Mouse (Mus musculus) lung, adult 2 months (tissue): Measurements from ENCODE around the gene Faim. TPM values are rescaled to one million over a fixed set of nuclear protein-coding genes. Genes with fewer than 3 reads are reported as not detected.

Source experiments
- DNase-seq: peaks from one replicate; pipeline ENCODE4 v3.0.0; 2022
- H3K4me1 ChIP-seq: fragments of 200-500 bp; 2 replicates; pipeline ENCODE4 v1.6.1; 2011; ENCODE audit warnings: low read length; ENCODE audit not compliant: control insufficient read depth, insufficient read depth
- H3K4me3 ChIP-seq: fragments of 200-500 bp; replicated peaks from 2 replicates; pipeline ENCODE3; 2011; ENCODE audit warnings: low read depth, mild to moderate bottlenecking, control low read depth, low read length; ENCODE audit errors: extremely low read depth
- CTCF ChIP-seq: fragments of 200-500 bp; IDR thresholded peaks from 2 replicates; pipeline ENCODE4 v1.5.1; 2011; ENCODE audit warnings: mild to moderate bottlenecking, low read length, control low read depth; ENCODE audit not compliant: insufficient read depth
- POLR2A ChIP-seq: fragments of 200-500 bp; IDR thresholded peaks from 2 replicates; pipeline ENCODE4 v1.6.1; 2011; ENCODE audit warnings: low read depth, mild to moderate bottlenecking, control low read depth, low read length, borderline replicate concordance; ENCODE audit errors: extremely low read depth
- WGBS: fragments of 180-500 bp; shearing (Covaris S2); methylation state at CpG from one replicate; pipeline ENCODE4 v1.1.7; 2018; 5-methylcytosine and 5-hydroxymethylcytosine counted together
- polyA plus RNA-seq: library from polyadenylated mRNA; depleted of rRNA; stranded (reverse); fragments of >200 nt; gene quantifications from 2 replicates; pipeline ENCODE4 v1.2.3, GENCODE M21; 2012; rRNA removed

Gene Faim
- polyA plus RNA-seq, 1 experiment = 6.6 TPM

- no peak for DNase-seq
- TF ChIP-seq CTCF = no peak
- TF ChIP-seq POLR2A = no peak
- H3K4me3 ChIP-seq = no peak overlapping the region
- WGBS = 72% methylated on average over 9 of the region's 9 CpGs
- H3K4me1 ChIP-seq = no peaks in the 10 kb centered on the region
Observed at GRCm38 (mm10) chr9:99041994-99042393, 55.8 kb downstream of the Faim start.

- Histone ChIP-seq H3K4me1 (no peaks in the 10 kb centered on the region), H3K4me3 (no peak overlapping the region)
- 86% methylated on average over 4 of the region's 4 CpGs for WGBS
- no peak for DNase-seq
- TF ChIP-seq CTCF (no peak), POLR2A (no peak)
Observed at GRCm38 (mm10) chr9:99042641-99043040, 56.5 kb downstream of the Faim start.

- TF ChIP-seq CTCF = no peak
- no peak for TF ChIP-seq POLR2A
- Histone ChIP-seq H3K4me1 (peaks cover 3% of the 10 kb centered on the region; the same call in 1 of the 2 replicates), H3K4me3 (no peak overlapping the region)
- WGBS = 89% methylated on average over 8 of the region's 8 CpGs
- DNase-seq = no peak
Observed at GRCm38 (mm10) chr9:99044761-99045160, 58.6 kb downstream of the Faim start.

GRCm38 (mm10) chr9:99048724-99049250 lies 62.6 kb downstream of the Faim start:
- no peak for DNase-seq
- WGBS = 36% methylated on average over 1 of the region's 1 CpGs

GRCm38 (mm10) chr9:99049760-99050159 lies 63.6 kb downstream of the Faim start:
- H3K4me1 ChIP-seq = peaks cover 3% of the 10 kb centered on the region; the same call in 1 of the 2 replicates
- DNase-seq = no peak
- TF ChIP-seq CTCF = no peak
- no peak for TF ChIP-seq POLR2A
- no peak overlapping the region for H3K4me3 ChIP-seq
- WGBS = 37% methylated on average over 6 of the region's 6 CpGs

More at GRCm38 (mm10) chr9:99048724-99049250, 62.6 kb downstream of the Faim start:
- Histone ChIP-seq H3K4me3 (no peak overlapping the region), H3K4me1 (peaks cover 3% of the 10 kb centered on the region; the same call in 1 of the 2 replicates)
- no peak for TF ChIP-seq CTCF
- no peak for TF ChIP-seq POLR2A

Other genes starting within 250 kb of the Faim start
- not detected in 2 replicates for gene Prr23a1, start 143.9 kb upstream of the Faim start, polyA plus RNA-seq
- 0.14 TPM in 1 of 2 replicates, not detected in the other for gene Prr23a2, start 129.9 kb upstream of the Faim start, polyA plus RNA-seq
- not detected in 2 replicates for gene Prr23a3, start 121.6 kb upstream of the Faim start, polyA plus RNA-seq
- not detected in 2 replicates for gene 7420426K07Rik, start 83.3 kb upstream of the Faim start, polyA plus RNA-seq
- not detected in 2 replicates for gene Foxl2, start 31.1 kb upstream of the Faim start, polyA plus RNA-seq
- 0.38 TPM in 1 of 2 replicates, not detected in the other for gene Gm1123, start 49.3 kb downstream of the Faim start, polyA plus RNA-seq
- gene Pik3cb, start 154.2 kb downstream of the Faim start, polyA plus RNA-seq = 6.4 and 11.1 TPM in 2 replicates